Mouse (Mus musculus) testis, adult 2 months (tissue): ENCODE measurements around the gene Ccdc97. TPM values are rescaled to one million over a fixed set of nuclear protein-coding genes. Genes with fewer than 3 reads are reported as not detected.

ENCODE experiments used
- H3K27ac ChIP-seq: fragments of 200-500 bp; 2 replicates; pipeline ENCODE4 v1.5.1; 2012; ENCODE audit warnings: low read depth, low read length; ENCODE audit not compliant: control insufficient read depth, insufficient read depth
- H3K27me3 ChIP-seq: fragments of 200-500 bp; 2 replicates; pipeline ENCODE4 v1.6.1; 2012; ENCODE audit warnings: mild to moderate bottlenecking, low read length, moderate library complexity; ENCODE audit not compliant: control insufficient read depth, insufficient read depth
- H3K36me3 ChIP-seq: fragments of 200-500 bp; 2 replicates; pipeline ENCODE4 v1.6.1; 2012; ENCODE audit warnings: mild to moderate bottlenecking, low read length; ENCODE audit not compliant: control insufficient read depth, insufficient read depth
- H3K4me1 ChIP-seq: fragments of 200-500 bp; 2 replicates; pipeline ENCODE4 v1.6.1; 2012; ENCODE audit warnings: low read length; ENCODE audit not compliant: control insufficient read depth, insufficient read depth
- H3K4me3 ChIP-seq: fragments of 200-500 bp; 2 replicates; pipeline ENCODE4 v1.5.1; 2012; ENCODE audit warnings: low read depth, mild to moderate bottlenecking, low read length, moderate library complexity, mixed read lengths; ENCODE audit not compliant: control insufficient read depth
- CTCF ChIP-seq: fragments of 200-500 bp; IDR thresholded peaks from 2 replicates; pipeline ENCODE4 v1.5.1; 2012; ENCODE audit warnings: low read depth, mild to moderate bottlenecking, inconsistent platforms, low read length, moderate library complexity; ENCODE audit not compliant: control insufficient read depth, insufficient read depth, insufficient replicate concordance
- POLR2A ChIP-seq: fragments of 200-500 bp; IDR thresholded peaks from 2 replicates; pipeline ENCODE4 v1.6.1; 2012; ENCODE audit warnings: low read depth, mild to moderate bottlenecking, inconsistent platforms, low read length, moderate library complexity; ENCODE audit not compliant: control insufficient read depth
- polyA plus RNA-seq: library from polyadenylated mRNA; depleted of rRNA; stranded (reverse); fragments of >200 nt; gene quantifications from 2 replicates; pipeline ENCODE4 v1.2.3, GENCODE M21; 2012; rRNA removed

Gene Ccdc97
- polyA plus RNA-seq, 1 experiment = 74.3 TPM

GRCm38 (mm10) chr7:25672442-25672841 is 46.4 kb downstream of the Ccdc97 start:
- Histone ChIP-seq H3K27ac (no peak overlapping the region), H3K27me3 (no peaks in the 10 kb centered on the region), H3K4me3 (no peak overlapping the region), H3K4me1 (peaks cover 17% of the 10 kb centered on the region), H3K36me3 (peaks cover 2% of the 10 kb centered on the region)
- no peak for TF ChIP-seq CTCF
- TF ChIP-seq POLR2A = no peak

- no peak overlapping the region for H3K27ac ChIP-seq
- TF ChIP-seq CTCF (no peak), POLR2A (no peak)
- H3K4me1 ChIP-seq = peaks cover 15% of the 10 kb centered on the region
- no peaks in the 10 kb centered on the region for H3K27me3 ChIP-seq
- H3K4me3 ChIP-seq = no peak overlapping the region
- H3K36me3 ChIP-seq = peaks cover 2% of the 10 kb centered on the region
Observed at GRCm38 (mm10) chr7:25671686-25672085, 47.2 kb downstream of the Ccdc97 start.

GRCm38 (mm10) chr7:25670096-25670495 is 48.8 kb downstream of the Ccdc97 start:
- Histone ChIP-seq H3K4me3 (no peak overlapping the region), H3K36me3 (peaks cover 2% of the 10 kb centered on the region), H3K27me3 (no peaks in the 10 kb centered on the region), H3K27ac (no peak overlapping the region), H3K4me1 (peaks cover 9% of the 10 kb centered on the region)
- TF ChIP-seq CTCF = no peak
- no peak for TF ChIP-seq POLR2A

- no peak overlapping the region for H3K4me3 ChIP-seq
- H3K27me3 ChIP-seq = no peaks in the 10 kb centered on the region
- peaks cover 4% of the 10 kb centered on the region for H3K4me1 ChIP-seq
- H3K27ac ChIP-seq = no peak overlapping the region
- peaks cover 2% of the 10 kb centered on the region for H3K36me3 ChIP-seq
- no peak for TF ChIP-seq POLR2A
- no peak for TF ChIP-seq CTCF
Observed at GRCm38 (mm10) chr7:25669631-25670030, 49.3 kb downstream of the Ccdc97 start.

- no peak overlapping the region for H3K27ac ChIP-seq
- peaks cover 2% of the 10 kb centered on the region for H3K36me3 ChIP-seq
- no peak overlapping the region for H3K4me3 ChIP-seq
Observed at GRCm38 (mm10) chr7:25669158-25669557, 49.7 kb downstream of the Ccdc97 start.

GRCm38 (mm10) chr7:25666381-25666780 is 52.5 kb downstream of the Ccdc97 start:
- peaks cover 3% of the 10 kb centered on the region for H3K4me1 ChIP-seq
- H3K27me3 ChIP-seq = no peaks in the 10 kb centered on the region
- TF ChIP-seq POLR2A (no peak), CTCF (no peak)
- no peak overlapping the region for H3K4me3 ChIP-seq
- H3K36me3 ChIP-seq = peaks cover 2% of the 10 kb centered on the region
- peak overlapping the region; percentile 51 for H3K27ac ChIP-seq

More at GRCm38 (mm10) chr7:25669158-25669557, 49.7 kb downstream of the Ccdc97 start:
- Histone ChIP-seq H3K27me3 (no peaks in the 10 kb centered on the region), H3K4me1 (peaks cover 2% of the 10 kb centered on the region)
- TF ChIP-seq CTCF (no peak), POLR2A (no peak)

Other genes with a start within 250 kb of the Ccdc97 start
- gene Ceacam1, start 241.5 kb downstream of the Ccdc97 start, polyA plus RNA-seq = 0.63 and 0.75 TPM in 2 replicates
- 32.3 and 35.1 TPM in 2 replicates for gene Ceacam2, start 179.2 kb downstream of the Ccdc97 start, polyA plus RNA-seq
- not detected in 2 replicates for gene Erich4, start 103.2 kb downstream of the Ccdc97 start, polyA plus RNA-seq
- gene Dmac2, start 99.7 kb downstream of the Ccdc97 start, polyA plus RNA-seq = 53.6 and 57.8 TPM in 2 replicates
- gene B3gnt8, start 92.4 kb downstream of the Ccdc97 start, polyA plus RNA-seq = 3.1 and 3.9 TPM in 2 replicates
- gene Bckdha, start 60.1 kb downstream of the Ccdc97 start, polyA plus RNA-seq = 69.0 and 76.6 TPM in 2 replicates
- gene Exosc5, start 59.9 kb downstream of the Ccdc97 start, polyA plus RNA-seq = 466 and 545 TPM in 2 replicates
- 17.4 and 19.0 TPM in 2 replicates for gene Tmem91, start 43.9 kb downstream of the Ccdc97 start, polyA plus RNA-seq
- gene B9d2, start 38.3 kb downstream of the Ccdc97 start, polyA plus RNA-seq = 18.6 and 19.4 TPM in 2 replicates
- 6.8 and 6.9 TPM in 2 replicates for gene Tgfb1, start 32.1 kb downstream of the Ccdc97 start, polyA plus RNA-seq
- gene Hnrnpul1, start 35.7 kb upstream of the Ccdc97 start, polyA plus RNA-seq = 79.0 and 82.5 TPM in 2 replicates
- 20.8 and 23.7 TPM in 2 replicates for gene Axl, start 69.6 kb upstream of the Ccdc97 start, polyA plus RNA-seq
- 1.7 and 1.9 TPM in 2 replicates for gene Cyp2s1, start 97.8 kb upstream of the Ccdc97 start, polyA plus RNA-seq
- 0.08 TPM in 1 of 2 replicates, not detected in the other for gene Cyp2b10, start 178.5 kb upstream of the Ccdc97 start, polyA plus RNA-seq